Mouse (Mus musculus): ENCODE results near the gene Gm49369. TPM values are rescaled to one million over a fixed set of nuclear protein-coding genes. Genes with fewer than 3 reads are reported as not detected.

The Gm49369 gene
- polyA plus RNA-seq (2016; fragmentation: Nextera tagmentation; extraction: Ambion mirVana): not detected in 2 replicates

GRCm38 (mm10) chr7:142382567-142382966 lies at the start of gene Gm49369:
Gene Gm49369 (minus strand): TSS chr7:142382667.
- no peak within 1 kb of the TSS for H3K27ac ChIP-seq
- H3K4me1 ChIP-seq: peaks cover 18% of the 10 kb centered on the region
- no peak for ATAC-seq (ENCODE audit: low FRiP score)
- H3K36me3 ChIP-seq: peaks cover 80% of the 10 kb centered on the region
- WGBS: 96% methylated on average over 5 of the region's 5 CpGs
- no peak within 1 kb of the TSS for H3K4me2 ChIP-seq (replicated peaks)
- H3K27me3 ChIP-seq: no peaks in the 10 kb centered on the region
- H3K9me3 ChIP-seq (replicated peaks): no peaks in the 10 kb centered on the region
- H3K9ac ChIP-seq: no peak within 1 kb of the TSS
- no peak within 1 kb of the TSS for H3K4me3 ChIP-seq

GRCm38 (mm10) chr7:142431106-142431505 lies 48.6 kb upstream of the Gm49369 start:
- H3K27ac ChIP-seq: peak overlapping the region; percentile 58; the same call in 1 of the 2 replicates
- ATAC-seq (ENCODE audit: low FRiP score): no peak
- peaks cover 4% of the 10 kb centered on the region; the same call in 1 of the 2 replicates for H3K27me3 ChIP-seq
- H3K9me3 ChIP-seq (replicated peaks): no peaks in the 10 kb centered on the region
- no peak overlapping the region for H3K4me3 ChIP-seq
- H3K9ac ChIP-seq: no peak overlapping the region
- no peaks in the 10 kb centered on the region for H3K36me3 ChIP-seq
- no peak overlapping the region for H3K4me2 ChIP-seq (replicated peaks)
- peaks cover 27% of the 10 kb centered on the region for H3K4me1 ChIP-seq
- 90% methylated on average over 14 of the region's 14 CpGs for WGBS

- Histone ChIP-seq H3K36me3 (no peaks in the 10 kb centered on the region), H3K4me3 (no peak overlapping the region), H3K27me3 (peaks cover 4% of the 10 kb centered on the region; the same call in 1 of the 2 replicates), H3K4me2 (replicated peaks) (no peak overlapping the region), H3K9ac (no peak overlapping the region), H3K4me1 (peaks cover 27% of the 10 kb centered on the region), H3K9me3 (replicated peaks) (no peaks in the 10 kb centered on the region), H3K27ac (peak overlapping the region; percentile 58)
- 47% methylated on average over 12 of the region's 12 CpGs for WGBS
- ATAC-seq (ENCODE audit: low FRiP score): peak; percentile 82
Observed at GRCm38 (mm10) chr7:142430160-142430678, 47.8 kb upstream of the Gm49369 start.

- Histone ChIP-seq H3K27ac (no peak overlapping the region), H3K36me3 (no peaks in the 10 kb centered on the region)
- ATAC-seq (ENCODE audit: low FRiP score): no peak
Observed at GRCm38 (mm10) chr7:142428213-142428612, 45.7 kb upstream of the Gm49369 start.

GRCm38 (mm10) chr7:142425641-142426213 lies 43.3 kb upstream of the Gm49369 start:
- no peak overlapping the region for H3K27ac ChIP-seq
- H3K27me3 ChIP-seq: peaks cover 4% of the 10 kb centered on the region; the same call in 1 of the 2 replicates
- 58% methylated on average over 11 of the region's 11 CpGs for WGBS
- no peaks in the 10 kb centered on the region for H3K9me3 ChIP-seq (replicated peaks)
- H3K36me3 ChIP-seq: no peaks in the 10 kb centered on the region
- H3K4me1 ChIP-seq: peaks cover 17% of the 10 kb centered on the region
- no peak for ATAC-seq (ENCODE audit: low FRiP score)
- no peak overlapping the region for H3K4me2 ChIP-seq (replicated peaks)
- no peak overlapping the region for H3K9ac ChIP-seq
- no peak overlapping the region for H3K4me3 ChIP-seq

More at GRCm38 (mm10) chr7:142428213-142428612, 45.7 kb upstream of the Gm49369 start:
- Histone ChIP-seq H3K27me3 (peaks cover 4% of the 10 kb centered on the region; the same call in 1 of the 2 replicates), H3K4me3 (no peak overlapping the region), H3K4me1 (peaks cover 22% of the 10 kb centered on the region), H3K4me2 (replicated peaks) (no peak overlapping the region), H3K9me3 (replicated peaks) (no peaks in the 10 kb centered on the region), H3K9ac (no peak overlapping the region)
- WGBS: 4% methylated on average over 7 of the region's 7 CpGs

GRCm38 (mm10) chr7:142421826-142422225 lies 39.4 kb upstream of the Gm49369 start:
- Histone ChIP-seq H3K4me1 (no peaks in the 10 kb centered on the region), H3K27me3 (peaks cover 2% of the 10 kb centered on the region; the same call in 1 of the 2 replicates), H3K9me3 (replicated peaks) (no peaks in the 10 kb centered on the region), H3K27ac (no peak overlapping the region), H3K9ac (no peak overlapping the region), H3K36me3 (no peaks in the 10 kb centered on the region), H3K4me3 (no peak overlapping the region), H3K4me2 (replicated peaks) (no peak overlapping the region)
- no peak for ATAC-seq (ENCODE audit: low FRiP score)
- WGBS: 81% methylated on average over 2 of the region's 2 CpGs

GRCm38 (mm10) chr7:142419887-142420286 lies 37.4 kb upstream of the Gm49369 start:
- H3K4me2 ChIP-seq (replicated peaks): no peak overlapping the region
- ATAC-seq (ENCODE audit: low FRiP score): no peak
- H3K9me3 ChIP-seq (replicated peaks): no peaks in the 10 kb centered on the region
- no peak overlapping the region for H3K9ac ChIP-seq
- no peak overlapping the region for H3K4me3 ChIP-seq
- no peaks in the 10 kb centered on the region for H3K36me3 ChIP-seq
- 82% methylated on average over 5 of the region's 5 CpGs for WGBS
- no peaks in the 10 kb centered on the region for H3K27me3 ChIP-seq
- H3K4me1 ChIP-seq: no peaks in the 10 kb centered on the region
- H3K27ac ChIP-seq: no peak overlapping the region

GRCm38 (mm10) chr7:142418679-142419078 lies 36.2 kb upstream of the Gm49369 start:
- no peaks in the 10 kb centered on the region for H3K27me3 ChIP-seq
- no peaks in the 10 kb centered on the region for H3K4me1 ChIP-seq
- no peak overlapping the region for H3K27ac ChIP-seq
- H3K9me3 ChIP-seq (replicated peaks): no peaks in the 10 kb centered on the region
- H3K9ac ChIP-seq: no peak overlapping the region
- WGBS: 88% methylated on average over 8 of the region's 8 CpGs
- ATAC-seq (ENCODE audit: low FRiP score): no peak
- no peaks in the 10 kb centered on the region for H3K36me3 ChIP-seq
- H3K4me3 ChIP-seq: no peak overlapping the region
- H3K4me2 ChIP-seq (replicated peaks): no peak overlapping the region

- H3K27ac ChIP-seq: no peak overlapping the region
- no peaks in the 10 kb centered on the region for H3K36me3 ChIP-seq
- H3K4me1 ChIP-seq: no peaks in the 10 kb centered on the region
- 93% methylated on average over 2 of the region's 2 CpGs for WGBS
- H3K4me2 ChIP-seq (replicated peaks): no peak overlapping the region
- H3K9me3 ChIP-seq (replicated peaks): no peaks in the 10 kb centered on the region
- no peaks in the 10 kb centered on the region for H3K27me3 ChIP-seq
- H3K4me3 ChIP-seq: no peak overlapping the region
- ATAC-seq (ENCODE audit: low FRiP score): no peak
- H3K9ac ChIP-seq: no peak overlapping the region
Observed at GRCm38 (mm10) chr7:142418027-142418426, 35.6 kb upstream of the Gm49369 start.

- Histone ChIP-seq H3K4me1 (no peaks in the 10 kb centered on the region), H3K9ac (no peak overlapping the region), H3K4me3 (no peak overlapping the region), H3K36me3 (no peaks in the 10 kb centered on the region), H3K9me3 (replicated peaks) (no peaks in the 10 kb centered on the region), H3K27ac (no peak overlapping the region), H3K27me3 (no peaks in the 10 kb centered on the region), H3K4me2 (replicated peaks) (no peak overlapping the region)
- 69% methylated on average over 3 of the region's 3 CpGs for WGBS
- no peak for ATAC-seq (ENCODE audit: low FRiP score)
Observed at GRCm38 (mm10) chr7:142416225-142416624, 33.8 kb upstream of the Gm49369 start.

GRCm38 (mm10) chr7:142415314-142415713 lies 32.8 kb upstream of the Gm49369 start:
- Histone ChIP-seq H3K9me3 (replicated peaks) (no peaks in the 10 kb centered on the region), H3K27me3 (no peaks in the 10 kb centered on the region), H3K27ac (no peak overlapping the region), H3K4me3 (no peak overlapping the region), H3K4me2 (replicated peaks) (no peak overlapping the region), H3K4me1 (no peaks in the 10 kb centered on the region), H3K9ac (no peak overlapping the region), H3K36me3 (no peaks in the 10 kb centered on the region)
- 67% methylated on average over 4 of the region's 4 CpGs for WGBS
- ATAC-seq (ENCODE audit: low FRiP score): no peak

GRCm38 (mm10) chr7:142413285-142413684 lies 30.8 kb upstream of the Gm49369 start:
- Histone ChIP-seq H3K9me3 (replicated peaks) (no peaks in the 10 kb centered on the region), H3K4me3 (no peak overlapping the region), H3K36me3 (no peaks in the 10 kb centered on the region), H3K27ac (no peak overlapping the region), H3K4me1 (no peaks in the 10 kb centered on the region), H3K4me2 (replicated peaks) (no peak overlapping the region), H3K9ac (no peak overlapping the region), H3K27me3 (no peaks in the 10 kb centered on the region)
- WGBS: 88% methylated on average over 6 of the region's 6 CpGs
- ATAC-seq (ENCODE audit: low FRiP score): no peak

GRCm38 (mm10) chr7:142409603-142410002 lies 27.1 kb upstream of the Gm49369 start:
- H3K4me1 ChIP-seq: no peaks in the 10 kb centered on the region
- no peak for ATAC-seq (ENCODE audit: low FRiP score)
- no peaks in the 10 kb centered on the region for H3K36me3 ChIP-seq
- no peak overlapping the region for H3K4me3 ChIP-seq
- no peak overlapping the region for H3K9ac ChIP-seq
- H3K4me2 ChIP-seq (replicated peaks): no peak overlapping the region
- H3K27ac ChIP-seq: no peak overlapping the region
- no peaks in the 10 kb centered on the region for H3K9me3 ChIP-seq (replicated peaks)
- no peaks in the 10 kb centered on the region for H3K27me3 ChIP-seq
- 81% methylated on average over 3 of the region's 3 CpGs for WGBS
